Mouse (Mus musculus): ENCODE data around the gene Fzd2.
"Not testable (repeated sequence)": the region's sequence is repeated elsewhere in the genome, so short reads cannot be mapped to it uniquely, and the experiment has no call there.

Fzd2 gene

GRCm38 (mm10) chr11:102604010-102604584 lies at the start of gene Fzd2:
TSS of gene Fzd2 (plus strand) at chr11:102604396.
- peak; percentile 60 for DNase-seq

GRCm38 (mm10) chr11:102555400-102556030 lies 48.7 kb upstream of the Fzd2 start:
- DNase-seq = no peak

GRCm38 (mm10) chr11:102556031-102556715 lies 48.0 kb upstream of the Fzd2 start, which contains the start of gene Gpatch8:
TSS of gene Gpatch8 (minus strand) at chr11:102556392.
- peak; percentile 94 for DNase-seq

GRCm38 (mm10) chr11:102556716-102557074 lies 47.5 kb upstream of the Fzd2 start:
- no peak for DNase-seq

GRCm38 (mm10) chr11:102557386-102557785 lies 46.8 kb upstream of the Fzd2 start:
- DNase-seq = no peak

GRCm38 (mm10) chr11:102558704-102559103 lies 45.5 kb upstream of the Fzd2 start:
- no peak for DNase-seq

GRCm38 (mm10) chr11:102564952-102565671 lies 39.1 kb upstream of the Fzd2 start:
- not testable (repeated sequence) for DNase-seq

- DNase-seq = no peak
Measured at GRCm38 (mm10) chr11:102565741-102566140, 38.5 kb upstream of the Fzd2 start.

- DNase-seq = no peak
Measured at GRCm38 (mm10) chr11:102566290-102566689, 37.9 kb upstream of the Fzd2 start.

- no peak for DNase-seq
Measured at GRCm38 (mm10) chr11:102567157-102567556, 37.0 kb upstream of the Fzd2 start.

GRCm38 (mm10) chr11:102567723-102568122 lies 36.5 kb upstream of the Fzd2 start:
- no peak for DNase-seq

- DNase-seq = no peak
Measured at GRCm38 (mm10) chr11:102568191-102568590, 36.0 kb upstream of the Fzd2 start.

- no peak for DNase-seq
Measured at GRCm38 (mm10) chr11:102568756-102569377, 35.3 kb upstream of the Fzd2 start.

- DNase-seq = peak; percentile 67
Measured at GRCm38 (mm10) chr11:102572866-102573663, 31.1 kb upstream of the Fzd2 start.

GRCm38 (mm10) chr11:102575034-102575433 lies 29.2 kb upstream of the Fzd2 start:
- no peak for DNase-seq

GRCm38 (mm10) chr11:102576050-102576754 lies 28.0 kb upstream of the Fzd2 start:
- no peak for DNase-seq

- peak; percentile 69 for DNase-seq
Measured at GRCm38 (mm10) chr11:102578341-102579118, 25.7 kb upstream of the Fzd2 start.

- DNase-seq = peak; percentile 6
Measured at GRCm38 (mm10) chr11:102579165-102580033, 24.8 kb upstream of the Fzd2 start, which contains the start of gene Gm11627. TSS of gene Gm11627 (minus strand) at chr11:102579461.

GRCm38 (mm10) chr11:102580034-102580330 lies 24.2 kb upstream of the Fzd2 start:
- no peak for DNase-seq
